Mouse (Mus musculus) brain, embryonic 14.5 days (tissue): ENCODE results near the gene Gm20721.

Experiments
- CTCF ChIP-seq: fragments of 200-500 bp; IDR thresholded peaks from 2 replicates; pipeline ENCODE4 v1.5.1; 2012; ENCODE audit warnings: inconsistent platforms, mild to moderate bottlenecking, moderate library complexity, borderline replicate concordance; ENCODE audit not compliant: insufficient read depth, insufficient read length; ENCODE audit errors: extremely low read depth
- POLR2A ChIP-seq: fragments of 200-500 bp; IDR thresholded peaks from 2 replicates; pipeline ENCODE4 v1.6.1; 2012; ENCODE audit warnings: mild to moderate bottlenecking, inconsistent platforms, borderline replicate concordance; ENCODE audit not compliant: poor library complexity, insufficient read depth, insufficient read length, severe bottlenecking; ENCODE audit errors: extremely low read depth

DNA sequence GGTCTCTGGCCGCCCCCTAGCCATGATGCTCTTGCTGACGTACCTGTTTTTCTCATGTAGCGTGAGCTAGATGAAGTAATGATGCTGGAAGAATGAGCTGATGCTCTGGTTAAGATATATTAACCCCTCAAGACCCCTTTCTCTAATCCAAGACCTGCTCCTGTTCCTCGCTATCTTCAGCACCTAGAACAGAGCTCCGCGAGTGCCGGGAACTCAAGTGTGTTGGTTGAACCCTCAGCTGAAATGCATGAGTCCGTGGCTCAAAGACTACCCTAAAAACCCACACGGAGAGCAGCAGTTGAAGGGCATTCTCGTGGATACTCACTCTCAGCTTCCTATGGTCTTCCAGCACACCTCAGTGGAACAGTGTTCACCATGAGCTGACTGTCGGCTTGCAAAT is 63.2 kb downstream of the Gm20721 start:
- TF ChIP-seq POLR2A: no peak
- TF ChIP-seq CTCF: no peak
